Mouse (Mus musculus) embryonic fibroblast, embryonic 13.5 days (primary cell): Measurements from ENCODE around the gene Cyp3a11.

Source experiments
- CTCF ChIP-seq: IDR thresholded peaks from 2 replicates; pipeline ENCODE4 v1.5.1; 2011; ENCODE audit warnings: mild to moderate bottlenecking, control low read depth, low read length, moderate library complexity, borderline replicate concordance; ENCODE audit not compliant: insufficient read depth
- POLR2A ChIP-seq: IDR thresholded peaks from 2 replicates; pipeline ENCODE4 v1.6.1; 2011; ENCODE audit warnings: low read depth, mild to moderate bottlenecking, control low read depth, low read length, moderate library complexity

DNA sequence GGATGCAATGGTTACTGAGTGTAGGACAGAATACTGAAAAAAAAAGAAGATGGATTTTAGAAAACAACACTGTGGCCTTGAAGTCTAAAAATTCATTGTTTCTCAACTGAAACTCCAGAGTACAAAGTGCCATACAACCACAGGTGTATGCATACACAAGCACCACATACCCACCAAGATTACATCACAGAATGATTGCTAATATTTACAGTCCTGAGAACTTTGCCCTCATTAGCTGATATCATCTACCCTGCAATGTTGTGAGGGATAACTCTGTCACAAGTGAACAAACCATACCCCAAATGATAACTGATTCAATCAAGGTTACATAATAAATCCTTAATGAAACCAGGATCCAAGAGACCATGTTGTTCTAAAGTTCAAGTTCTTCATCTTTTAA lies 1.4 kb upstream of the Cyp3a11 start:
- TF ChIP-seq CTCF (no peak), POLR2A (no peak)
